Mouse (Mus musculus) small intestine, adult 2 months (tissue): Measurements from ENCODE around the gene Il17d.

Source experiments
- CTCF ChIP-seq: fragments of 200-500 bp; IDR thresholded peaks from 2 replicates; pipeline ENCODE4 v1.5.1; 2012; ENCODE audit warnings: low read depth, mild to moderate bottlenecking, control low read depth, inconsistent platforms, low read length, moderate library complexity, mixed read lengths; ENCODE audit not compliant: insufficient replicate concordance, insufficient read length; ENCODE audit errors: extremely low read depth
- POLR2A ChIP-seq: fragments of 200-500 bp; IDR thresholded peaks from 2 replicates; pipeline ENCODE4 v1.6.1; 2012; ENCODE audit warnings: low read depth, mild to moderate bottlenecking, control low read depth, inconsistent platforms, low read length, moderate library complexity

- TF ChIP-seq CTCF (no peak), POLR2A (no peak)
Measured at GRCm38 (mm10) chr14:57524671-57525387, at the start of gene Il17d.
